Mouse (Mus musculus) midbrain, postnatal 0 days (tissue): ENCODE measurements around the gene Setd4. TPM values are rescaled to one million over a fixed set of nuclear protein-coding genes. Genes with fewer than 3 reads are reported as not detected.
A peak's percentile ranks its signal among the peaks of the same experiment; 100 is the strongest.

Source experiments
- ATAC-seq: fragments of 200-750 bp; cut with Nextera tagmentation; 2 replicates; pipeline ENCODE4 v1.8.0; 2017; ENCODE audit warnings: moderate number of reproducible peaks, mild to moderate bottlenecking, moderate TSS enrichment, moderate library complexity; ENCODE audit not compliant: low FRiP score
- DNase-seq: peaks from one replicate; pipeline ENCODE4 v3.0.0-alpha.2; 2015; ENCODE audit warnings: low spot score
- H3K27ac ChIP-seq: fragments of 300-500 bp; sonication (generic); 2 replicates; pipeline ENCODE4 v1.5.1; 2014; ENCODE audit warnings: low read depth, mild to moderate bottlenecking, low read length, mixed read lengths
- H3K27me3 ChIP-seq: fragments of 300-500 bp; sonication (generic); 2 replicates; pipeline ENCODE4 v1.6.1; 2014; ENCODE audit warnings: low read length, control low read depth, mixed read lengths; ENCODE audit not compliant: insufficient read depth
- H3K36me3 ChIP-seq: fragments of 300-500 bp; sonication (generic); 2 replicates; pipeline ENCODE4 v1.6.1; 2014; ENCODE audit warnings: low read length, control low read depth, mixed read lengths; ENCODE audit not compliant: insufficient read depth
- H3K4me1 ChIP-seq: fragments of 300-500 bp; sonication (generic); 2 replicates; pipeline ENCODE4 v1.6.1; 2014; ENCODE audit warnings: mild to moderate bottlenecking, control low read depth, antibody characterized with exemption, low read length, mixed read lengths; ENCODE audit not compliant: insufficient read depth
- H3K4me2 ChIP-seq: fragments of 300-500 bp; sonication (generic); 2 replicates; pipeline ENCODE4 v1.6.1; 2014; ENCODE audit warnings: low read depth, mild to moderate bottlenecking, low read length, mixed read lengths; ENCODE audit not compliant: poor library complexity, severe bottlenecking
- H3K4me3 ChIP-seq: fragments of 300-500 bp; sonication (generic); 2 replicates; pipeline ENCODE4 v1.5.1; 2014; ENCODE audit warnings: low read depth, mild to moderate bottlenecking, low read length, moderate library complexity
- H3K9ac ChIP-seq: fragments of 300-500 bp; sonication (generic); replicated peaks from 2 replicates; pipeline ENCODE4 v1.6.1; 2014; ENCODE audit warnings: mild to moderate bottlenecking, low read length, moderate library complexity, mixed read lengths; ENCODE audit not compliant: poor library complexity, severe bottlenecking
- H3K9me3 ChIP-seq: fragments of 300-500 bp; sonication (generic); 2 replicates; pipeline ENCODE4 v1.6.1; 2016; ENCODE audit warnings: low read length, control low read depth
- CTCF ChIP-seq: IDR thresholded peaks from 2 replicates; pipeline ENCODE4 v1.5.1; 2016; ENCODE audit warnings: antibody characterized with exemption, mild to moderate bottlenecking
- WGBS: fragments of 180-500 bp; shearing (Covaris S2); extraction: QIAGEN DNeasy Blood & Tissue Kit; methylation state at CpG from one replicate; pipeline ENCODE4 v1.1.7; 2014; 5-methylcytosine and 5-hydroxymethylcytosine counted together
- polyA plus RNA-seq: library from polyadenylated mRNA; unstranded; fragments of >200 nt; fragmentation: Nextera tagmentation; extraction: Ambion mirVana; gene quantifications from 2 replicates; pipeline ENCODE4 v1.2.1, GENCODE M21; 2015
- total RNA-seq: library from RNA; depleted of rRNA; stranded (reverse); fragments of >200 nt; gene quantifications from 2 replicates; pipeline ENCODE4 v1.2.3, GENCODE M21; 2014; rRNA removed

Setd4 gene
- total RNA-seq (20.3 and 29.6 TPM in 2 replicates), polyA plus RNA-seq (14.9 and 17.2 TPM in 2 replicates)

DNA sequence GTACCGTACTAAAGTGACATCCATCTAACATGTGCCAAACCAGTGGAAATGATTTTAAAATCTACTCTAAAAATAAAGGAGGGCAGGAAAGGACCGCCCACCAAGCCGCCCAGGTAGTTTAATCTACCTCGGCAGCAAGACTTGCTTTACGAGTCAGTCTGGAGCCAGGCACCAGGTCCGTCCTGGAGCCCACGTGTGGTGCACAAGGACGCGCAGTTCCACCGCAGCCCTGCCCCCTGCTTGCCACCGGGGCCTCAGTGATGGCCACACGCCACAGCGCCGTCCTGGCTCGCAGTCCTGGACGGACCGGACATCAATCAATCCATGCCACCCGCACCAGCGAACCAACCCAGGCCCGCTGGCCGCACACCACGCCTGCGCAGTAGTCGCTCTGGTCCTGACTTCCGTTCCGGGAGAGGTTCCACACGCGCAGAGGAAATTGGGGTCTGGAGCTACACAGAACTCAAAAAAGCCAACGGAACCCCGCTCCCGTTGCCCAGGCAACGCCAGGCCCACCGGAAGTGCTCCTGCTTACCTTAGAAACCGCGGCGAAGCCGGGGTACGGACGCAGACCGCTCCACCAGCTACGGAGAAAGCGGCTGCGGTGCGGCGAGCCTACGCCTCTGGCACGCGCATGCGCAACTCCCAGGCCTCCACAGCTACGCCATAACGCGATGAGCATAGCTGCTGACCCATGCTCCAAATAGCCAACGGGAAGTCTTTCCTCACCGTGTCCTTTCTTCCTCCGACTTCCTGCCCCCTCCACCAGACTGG is at the start of gene Setd4:
Setd4 (minus strand) TSS at position 625 of the 774 bp plus-strand sequence.
- DNase-seq (peak; percentile 95), ATAC-seq (peak; percentile 89)
- Histone ChIP-seq H3K9me3 (no peaks in the 10 kb centered on the region), H3K9ac (peak within 1 kb of the TSS; percentile 72), H3K27ac (peak within 1 kb of the TSS; percentile 89), H3K4me3 (peak within 1 kb of the TSS; percentile 58), H3K4me1 (peaks cover 2% of the 10 kb centered on the region; the same call in 1 of the 2 replicates), H3K4me2 (peak within 1 kb of the TSS; percentile 86), H3K36me3 (peaks cover 5% of the 10 kb centered on the region; the same call in 1 of the 2 replicates), H3K27me3 (no peaks in the 10 kb centered on the region; the same call in 1 of the 2 replicates)
- peak; percentile 36; the same call in 1 of the 2 replicates for TF ChIP-seq CTCF
- 2% methylated on average over 54 of the region's 55 CpGs for WGBS

DNA sequence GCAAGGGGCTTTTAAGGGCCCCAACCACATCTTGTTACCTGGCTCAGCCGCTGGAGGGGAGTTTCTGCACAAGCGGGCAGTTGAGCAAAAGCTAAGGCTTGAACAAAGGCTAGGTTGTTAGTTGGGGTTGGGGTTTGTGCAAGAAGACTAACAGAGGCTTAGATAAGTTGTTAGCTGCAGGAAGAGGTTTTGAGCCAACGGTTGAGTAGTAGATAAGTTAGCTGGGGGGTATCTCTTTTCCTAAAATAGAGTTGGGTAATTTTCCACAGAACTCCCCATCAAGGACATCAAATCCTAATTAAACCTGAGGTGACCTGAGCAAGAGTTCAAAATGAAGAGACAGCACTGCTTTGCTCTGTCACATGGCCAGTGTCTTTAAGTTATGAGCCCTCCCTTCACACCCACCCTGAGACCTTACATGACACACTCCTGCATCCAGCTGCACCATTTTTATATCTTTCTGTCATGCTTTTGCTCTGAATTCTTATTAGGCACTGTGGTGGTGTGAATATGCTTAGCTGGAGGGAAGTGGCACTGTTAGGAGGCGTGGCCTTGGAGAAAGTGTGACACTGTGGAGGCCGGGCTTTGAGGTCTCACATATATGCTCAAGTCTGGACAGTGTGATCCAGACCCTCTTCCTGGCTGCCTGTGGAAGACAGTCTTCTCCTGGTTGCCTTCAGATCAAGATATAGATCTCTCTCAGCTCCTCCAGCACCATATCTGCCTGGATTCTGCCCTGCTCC is 44.7 kb upstream of the Setd4 start:
- ATAC-seq: no peak
- Histone ChIP-seq H3K36me3 (no peaks in the 10 kb centered on the region), H3K4me3 (no peak overlapping the region), H3K4me2 (no peak overlapping the region), H3K4me1 (no peaks in the 10 kb centered on the region), H3K27me3 (no peaks in the 10 kb centered on the region), H3K9ac (no peak overlapping the region), H3K9me3 (no peaks in the 10 kb centered on the region), H3K27ac (no peak overlapping the region)
- 88% methylated on average over 5 of the region's 5 CpGs for WGBS
- no peak for DNase-seq
- TF ChIP-seq CTCF: no peak

DNA sequence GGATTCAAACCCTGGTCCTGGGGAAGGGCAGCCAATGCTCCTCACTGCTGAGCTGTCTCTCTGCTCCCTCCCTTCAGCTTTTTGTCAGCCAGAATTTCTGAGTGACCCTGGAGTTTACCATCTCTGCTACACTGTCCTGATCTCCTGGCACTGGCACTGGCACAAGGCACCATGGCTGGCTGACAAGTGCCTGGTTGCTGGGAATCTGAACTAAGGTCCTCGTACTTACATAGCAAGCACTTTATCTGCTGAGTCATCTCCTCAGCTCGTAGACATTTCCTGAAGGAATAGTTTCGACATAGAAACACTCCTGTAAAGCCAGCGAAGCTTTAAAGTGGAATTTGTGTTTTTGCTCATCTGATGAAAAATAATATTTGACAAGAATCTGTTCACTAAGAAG is 40.1 kb upstream of the Setd4 start:
- Histone ChIP-seq H3K4me1 (no peaks in the 10 kb centered on the region), H3K9me3 (no peaks in the 10 kb centered on the region), H3K4me2 (no peak overlapping the region), H3K36me3 (no peaks in the 10 kb centered on the region), H3K4me3 (no peak overlapping the region), H3K27ac (no peak overlapping the region), H3K27me3 (no peaks in the 10 kb centered on the region), H3K9ac (no peak overlapping the region)
- no peak for TF ChIP-seq CTCF
- DNase-seq (no peak), ATAC-seq (no peak)
- 63% methylated on average over 4 of the region's 4 CpGs for WGBS

DNA sequence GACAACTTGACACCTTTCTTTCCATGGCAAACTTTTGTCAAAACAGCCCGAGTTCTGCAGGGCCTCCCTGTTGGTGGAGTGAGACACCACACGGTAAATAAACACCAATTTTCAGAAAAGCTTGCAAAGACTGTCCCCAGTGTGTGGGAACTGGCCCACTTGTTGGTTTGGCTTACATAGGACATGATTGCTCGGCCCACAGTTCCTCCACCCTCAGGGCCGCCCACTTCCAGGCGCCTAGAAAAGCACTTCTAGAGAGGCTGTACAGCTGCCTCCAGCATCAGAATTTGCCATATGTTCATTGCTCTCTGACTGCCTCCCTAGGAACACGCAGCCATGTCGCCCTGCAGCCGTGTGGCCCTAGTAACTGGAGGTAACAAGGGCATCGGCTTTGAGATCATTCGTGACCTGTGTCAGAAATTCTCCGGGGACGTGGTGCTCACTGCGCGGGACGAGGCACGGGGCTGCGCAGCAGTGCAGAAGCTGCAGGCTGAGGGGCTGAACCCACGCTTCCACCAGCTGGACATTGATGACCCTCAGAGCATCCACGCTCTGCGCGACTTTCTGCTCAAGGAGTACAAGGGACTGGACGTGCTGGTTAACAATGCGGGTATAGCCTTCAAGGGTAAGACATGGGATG is 24.0 kb upstream of the Setd4 start, which contains the start of gene Gm5678:
Gm5678 (plus strand) TSS at position 337 of the 640 bp plus-strand sequence.
- no peaks in the 10 kb centered on the region for H3K9me3 ChIP-seq
- no peak within 1 kb of the TSS for H3K9ac ChIP-seq
- DNase-seq (no peak), ATAC-seq (no peak)
- H3K4me2 ChIP-seq: no peak within 1 kb of the TSS
- 87% methylated on average over 23 of the region's 23 CpGs for WGBS
- no peak within 1 kb of the TSS for H3K27ac ChIP-seq
- no peaks in the 10 kb centered on the region for H3K27me3 ChIP-seq
- H3K4me1 ChIP-seq: no peaks in the 10 kb centered on the region
- H3K36me3 ChIP-seq: no peaks in the 10 kb centered on the region
- no peak for TF ChIP-seq CTCF
- H3K4me3 ChIP-seq: no peak within 1 kb of the TSS

DNA sequence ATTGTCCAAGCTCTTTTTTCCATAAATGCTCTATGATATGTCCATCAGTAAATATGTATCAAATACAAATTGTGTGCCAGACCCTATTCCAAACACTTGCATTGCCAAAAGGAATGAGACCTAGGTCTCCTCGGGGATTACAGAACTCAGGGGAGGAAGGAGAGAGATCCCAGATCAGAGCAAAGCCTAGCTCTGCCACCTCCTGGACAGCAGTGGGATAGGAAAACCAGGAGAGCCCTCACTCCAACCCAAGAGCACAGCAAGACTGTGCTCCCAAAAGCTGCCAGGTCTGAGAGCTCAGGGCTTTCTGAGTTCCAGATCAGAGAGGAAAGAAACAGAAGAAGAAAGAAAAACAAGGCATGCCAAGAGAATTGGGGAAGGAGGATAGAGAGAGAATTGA is 22.9 kb upstream of the Setd4 start:
- no peak overlapping the region for H3K27ac ChIP-seq
- H3K9ac ChIP-seq: no peak overlapping the region
- no peaks in the 10 kb centered on the region for H3K36me3 ChIP-seq
- no peaks in the 10 kb centered on the region for H3K27me3 ChIP-seq
- no peaks in the 10 kb centered on the region for H3K9me3 ChIP-seq
- no peaks in the 10 kb centered on the region for H3K4me1 ChIP-seq
- DNase-seq: no peak
- no peak overlapping the region for H3K4me2 ChIP-seq
- ATAC-seq: no peak
- WGBS: 3% methylated on average over 1 of the region's 1 CpGs
- H3K4me3 ChIP-seq: no peak overlapping the region
- TF ChIP-seq CTCF: peak; percentile 59
